Mouse (Mus musculus): ENCODE data around the gene Utf1.

- TF ChIP-seq HCFC1 (IDR thresholded peaks at IDR 0.05; ENCODE audit: borderline replicate concordance, insufficient read depth, low read length) (no peak), ZNF384 (IDR thresholded peaks at IDR 0.05; ENCODE audit: low read depth, low read length) (no peak), MAFK (IDR thresholded peaks at IDR 0.05; ENCODE audit: insufficient read depth, low read depth, low read length) (no peak)
Observed at GRCm38 (mm10) chr7:139951991-139952633, 8.5 kb downstream of the Utf1 start.
